In genomic region chr8:88520381-88520780, GRCm38 (mm10) we compare ENCODE assay signal across 8 mouse cellular contexts. TPM values are rescaled to one million over a fixed set of nuclear protein-coding genes. Genes with fewer than 3 reads are reported as not detected.
DNase-seq lines count a peak whose midpoint lies in the region; ATAC-seq lines count a peak whose summit lies in the region.

No protein-coding gene starts in this region.

- no peaks in the 10 kb centered on the region for H3K36me3 ChIP-seq in heart, embryonic 13.5 days
- H3K36me3 ChIP-seq in embryonic facial prominence, embryonic 12.5 days, result no peaks in the 10 kb centered on the region
- no peaks in the 10 kb centered on the region for H3K36me3 ChIP-seq in limb, embryonic 10.5 days
- H3K36me3 ChIP-seq in neural tube, embryonic 14.5 days (ENCODE audit: control insufficient read depth, insufficient read depth, low read length), result no peaks in the 10 kb centered on the region

- H3K9ac ChIP-seq in heart, embryonic 13.5 days, result no peak overlapping the region
- no peak overlapping the region for H3K9ac ChIP-seq in embryonic facial prominence, embryonic 12.5 days
- H3K9ac ChIP-seq in neural tube, embryonic 14.5 days (replicated peaks; ENCODE audit: low read depth, low read length), result no peak overlapping the region

- DNase-seq in heart, postnatal 14 days, result no peak
- DNase-seq in adrenal gland, postnatal 14 days, result peak; percentile 67
- no peak for DNase-seq in limb, embryonic 10.5 days (ENCODE audit: low spot score)
- DNase-seq in right cerebral cortex, postnatal 36 days (ENCODE audit: low spot score in 2 of 2), result no peak
- DNase-seq in spleen, adult 18-20 months, result no peak

- peaks cover 56% of the 10 kb centered on the region for H3K27me3 ChIP-seq in heart, embryonic 13.5 days (replicated peaks)
- peaks cover 3% of the 10 kb centered on the region; the same call in 1 of the 2 replicates for H3K27me3 ChIP-seq in embryonic facial prominence, embryonic 12.5 days
- H3K27me3 ChIP-seq in limb, embryonic 10.5 days (ENCODE audit: low read depth, poor library complexity, severe bottlenecking), result peaks cover 37% of the 10 kb centered on the region
- H3K27me3 ChIP-seq in neural tube, embryonic 14.5 days (ENCODE audit: control insufficient read depth, insufficient read depth, low read length), result no peaks in the 10 kb centered on the region

- H3K4me2 ChIP-seq in heart, embryonic 13.5 days, result peak overlapping the region; percentile 99
- peak overlapping the region; percentile 92 for H3K4me2 ChIP-seq in embryonic facial prominence, embryonic 12.5 days (replicated peaks)
- peak overlapping the region; percentile 80; the same call in 1 of the 2 replicates for H3K4me2 ChIP-seq in neural tube, embryonic 14.5 days (ENCODE audit: low read depth, low read length)

- peak overlapping the region; percentile 80 for H3K4me3 ChIP-seq in heart, embryonic 13.5 days
- H3K4me3 ChIP-seq in embryonic facial prominence, embryonic 12.5 days, result no peak overlapping the region
- peak overlapping the region; percentile 81; the same call in 1 of the 2 replicates for H3K4me3 ChIP-seq in limb, embryonic 10.5 days
- H3K4me3 ChIP-seq in neural tube, embryonic 14.5 days (ENCODE audit: low read depth, low read length), result no peak overlapping the region; the same call in 1 of the 2 replicates

- H3K9me3 ChIP-seq in heart, embryonic 13.5 days, result no peaks in the 10 kb centered on the region; the same call in 1 of the 2 replicates
- no peaks in the 10 kb centered on the region for H3K9me3 ChIP-seq in embryonic facial prominence, embryonic 12.5 days
- no peaks in the 10 kb centered on the region for H3K9me3 ChIP-seq in limb, embryonic 10.5 days (replicated peaks)
- H3K9me3 ChIP-seq in neural tube, embryonic 14.5 days (ENCODE audit: control insufficient read depth, low read length), result no peaks in the 10 kb centered on the region

- WGBS in heart, embryonic 13.5 days, result 12% methylated on average over 13 of the region's 13 CpGs
- 9% methylated on average over 13 of the region's 13 CpGs for WGBS in embryonic facial prominence, embryonic 12.5 days
- 7% methylated on average over 13 of the region's 13 CpGs for WGBS in limb, embryonic 10.5 days
- 9% methylated on average over 13 of the region's 13 CpGs for WGBS in neural tube, embryonic 14.5 days

- H3K4me1 ChIP-seq in heart, embryonic 13.5 days, result peaks cover 47% of the 10 kb centered on the region
- H3K4me1 ChIP-seq in embryonic facial prominence, embryonic 12.5 days, result peaks cover 37% of the 10 kb centered on the region
- peaks cover 70% of the 10 kb centered on the region for H3K4me1 ChIP-seq in limb, embryonic 10.5 days
- H3K4me1 ChIP-seq in neural tube, embryonic 14.5 days (ENCODE audit: control insufficient read depth, insufficient read depth, low read length), result peaks cover 15% of the 10 kb centered on the region; the same call in 1 of the 2 replicates

- ATAC-seq in heart, embryonic 13.5 days (ENCODE audit: extremely low read depth, insufficient number of reproducible peaks, low FRiP score, low TSS enrichment), result no peak
- ATAC-seq in embryonic facial prominence, embryonic 12.5 days (ENCODE audit: insufficient number of reproducible peaks, insufficient read depth, low FRiP score, low TSS enrichment), result no peak
- no peak for ATAC-seq in neural tube, embryonic 14.5 days (ENCODE audit: low read depth)

- intact Hi-C loops in heart, postnatal 14 days (cut with DNase I), result loop anchor here (5.0 kb wide), 1 partner anchor 158 kb away; the partner anchor contains the start of gene Brd7

- 0 out of 2 replicates have a peak overlapping the region, but pooled peaks have one; percentile 39 for H3K27ac ChIP-seq in heart, embryonic 13.5 days (replicated peaks)
- H3K27ac ChIP-seq in embryonic facial prominence, embryonic 12.5 days, result no peak overlapping the region
- H3K27ac ChIP-seq in limb, embryonic 10.5 days, result no peak overlapping the region
- H3K27ac ChIP-seq in neural tube, embryonic 14.5 days (ENCODE audit: low read depth, low read length), result no peak overlapping the region

RNA-seq across cellular contexts. Expression of gene Nkd1, which starts 0.8 kb away (rescaled TPM):
- 16.1 and 18.6 TPM in 2 replicates for polyA plus RNA-seq in heart, embryonic 13.5 days (2015; fragmentation: Nextera tagmentation; extraction: Ambion mirVana)
- 1 to 10 TPM; 3.0 to 3.3 TPM for total RNA-seq in heart, postnatal 14 days (2021)
- 40.7 and 46.1 TPM in 2 replicates for total RNA-seq in adrenal gland, postnatal 14 days (2021)
- polyA plus RNA-seq in embryonic facial prominence, embryonic 12.5 days (2016; fragmentation: Nextera tagmentation; extraction: Ambion mirVana), result 82.5 and 89.0 TPM in 2 replicates
- 55.4 and 60.7 TPM in 2 replicates for polyA plus RNA-seq in limb, embryonic 10.5 days (2016; fragmentation: Nextera tagmentation; extraction: Ambion mirVana)
- 29.9 and 38.4 TPM in 2 replicates for polyA plus RNA-seq in neural tube, embryonic 14.5 days (2014; fragmentation: Nextera tagmentation; extraction: Ambion mirVana)

Comparison
In these comparisons a context has a peak if more than half of its experiments do, and no peak if none do; other contexts are left out.
1. H3K4me3 ChIP-seq: peak in heart, embryonic 13.5 days (single experiment) and limb, embryonic 10.5 days (single experiment); none in embryonic facial prominence, embryonic 12.5 days (single experiment) and neural tube, embryonic 14.5 days (single experiment).
2. Peak in every context shown above with its lines, with median percentiles within 50 percentile points of each other: H3K4me2 ChIP-seq.